Mouse (Mus musculus): Measurements from ENCODE around the gene Cradd.

The Cradd gene

DNA sequence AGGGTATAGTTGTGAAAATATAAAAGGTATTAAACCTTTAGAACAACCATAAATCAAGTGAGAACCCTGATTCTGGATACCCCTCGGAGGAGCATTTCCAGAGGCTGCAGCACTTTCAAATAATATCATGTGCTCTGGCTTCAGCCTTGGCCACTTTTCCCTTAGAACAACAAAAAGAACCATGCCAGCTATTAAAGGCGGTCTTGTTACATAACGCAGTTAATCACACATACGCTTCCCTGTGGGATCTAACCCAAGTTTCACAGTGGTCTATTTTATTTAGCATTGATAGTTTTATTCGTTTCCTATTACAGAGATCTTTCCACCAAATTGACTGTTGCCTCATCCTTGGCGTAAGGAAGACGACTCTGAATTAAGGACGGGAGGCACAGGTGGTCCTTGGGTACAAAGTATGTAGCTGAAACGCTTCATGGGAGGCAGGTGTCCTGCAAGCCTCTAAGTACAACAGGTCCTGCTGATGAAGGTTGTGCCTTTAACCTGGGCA is 132.7 kb downstream of the Cradd start:
- Histone ChIP-seq H3K4me1 (replicated peaks; ENCODE audit: low read depth, low read length) (peaks cover 12% of the 10 kb centered on the region), H3K27me3 (ENCODE audit: insufficient read depth, low read length) (no peaks in the 10 kb centered on the region), H3K4me3 (replicated peaks; ENCODE audit: low read length) (no peak overlapping the region), H3K36me3 (ENCODE audit: insufficient read depth, low read length) (no peaks in the 10 kb centered on the region), H3K9me3 (ENCODE audit: low read length) (peaks cover 5% of the 10 kb centered on the region; the same call in 1 of the 2 replicates)
- TF ChIP-seq CTCF (conservative IDR thresholded peaks at IDR 0.05; ENCODE audit: low read length) (no peak), POU5F1 (IDR thresholded peaks at IDR 0.05; ENCODE audit: borderline replicate concordance, low read length) (no peak), NANOG (IDR thresholded peaks at IDR 0.05; ENCODE audit: borderline replicate concordance, low read length) (no peak)

DNA sequence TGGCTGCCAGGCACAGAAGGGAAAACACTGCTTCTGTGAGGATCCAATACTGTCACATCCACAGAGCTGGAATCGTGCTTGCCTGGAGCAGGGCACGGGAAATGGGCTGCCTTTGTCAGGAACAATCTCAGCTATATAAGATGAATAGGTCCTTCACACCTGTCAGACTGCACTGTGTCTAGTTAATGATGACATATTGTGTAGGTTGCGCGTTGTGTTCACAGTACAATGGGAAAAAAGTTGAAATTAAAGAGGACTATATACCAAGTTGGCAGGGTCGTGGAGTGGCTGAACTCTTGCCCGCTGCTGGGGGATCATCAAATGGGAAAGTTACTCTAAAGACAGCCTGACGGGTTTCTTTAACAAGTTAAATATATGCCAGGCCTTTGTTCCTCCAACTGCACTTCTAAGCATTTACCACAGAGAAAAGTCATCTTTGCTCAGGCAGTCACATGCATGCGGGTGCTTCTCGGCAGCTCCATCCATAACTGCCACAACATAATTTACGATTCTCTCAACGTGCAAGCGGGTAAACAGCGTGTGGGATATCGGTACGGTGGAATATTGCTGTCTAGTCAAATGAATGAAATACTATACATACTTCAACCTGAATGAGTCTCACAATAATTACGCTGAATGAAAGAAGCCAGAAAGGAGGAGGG is 134.3 kb downstream of the Cradd start:
- TF ChIP-seq NANOG (IDR thresholded peaks at IDR 0.05; ENCODE audit: borderline replicate concordance, low read length) (no peak), CTCF (conservative IDR thresholded peaks at IDR 0.05; ENCODE audit: low read length) (no peak), POU5F1 (IDR thresholded peaks at IDR 0.05; ENCODE audit: borderline replicate concordance, low read length) (no peak)
- no peaks in the 10 kb centered on the region for H3K27me3 ChIP-seq (ENCODE audit: insufficient read depth, low read length)
- H3K4me3 ChIP-seq (replicated peaks; ENCODE audit: low read length) = no peak overlapping the region
- peaks cover 12% of the 10 kb centered on the region for H3K4me1 ChIP-seq (replicated peaks; ENCODE audit: low read depth, low read length)
- H3K9me3 ChIP-seq (ENCODE audit: low read length) = peaks cover 16% of the 10 kb centered on the region
- no peaks in the 10 kb centered on the region; the same call in 1 of the 2 replicates for H3K36me3 ChIP-seq (ENCODE audit: insufficient read depth, low read length)

DNA sequence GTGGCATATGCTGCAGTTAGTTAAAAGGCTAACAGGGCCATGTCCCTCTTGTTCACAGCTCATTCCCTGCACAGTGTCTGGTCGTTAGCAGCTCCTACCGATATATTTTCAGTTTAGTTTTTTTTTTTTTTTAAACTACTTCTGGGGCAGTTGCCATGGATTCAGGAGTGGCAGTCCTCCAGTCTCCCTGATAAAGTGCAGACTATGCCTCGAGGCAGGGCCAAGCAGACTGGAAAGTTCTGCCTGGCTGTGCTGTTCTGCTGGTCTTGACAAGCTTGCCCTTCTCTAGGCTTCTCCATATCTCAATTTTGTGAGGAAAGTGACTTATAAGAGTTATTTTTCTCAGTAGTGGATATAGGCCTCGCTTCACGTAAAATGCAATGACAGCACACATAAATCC is 139.7 kb downstream of the Cradd start:
- H3K27me3 ChIP-seq (ENCODE audit: insufficient read depth, low read length) = no peaks in the 10 kb centered on the region
- H3K4me3 ChIP-seq (replicated peaks; ENCODE audit: low read length) = no peak overlapping the region
- H3K36me3 ChIP-seq (ENCODE audit: insufficient read depth, low read length) = no peaks in the 10 kb centered on the region; the same call in 1 of the 2 replicates
- TF ChIP-seq POU5F1 (IDR thresholded peaks at IDR 0.05; ENCODE audit: borderline replicate concordance, low read length) (no peak), CTCF (conservative IDR thresholded peaks at IDR 0.05; ENCODE audit: low read length) (no peak), NANOG (IDR thresholded peaks at IDR 0.05; ENCODE audit: borderline replicate concordance, low read length) (no peak)
- peaks cover 16% of the 10 kb centered on the region for H3K9me3 ChIP-seq (ENCODE audit: low read length)
- H3K4me1 ChIP-seq (replicated peaks; ENCODE audit: low read depth, low read length) = peaks cover 37% of the 10 kb centered on the region

DNA sequence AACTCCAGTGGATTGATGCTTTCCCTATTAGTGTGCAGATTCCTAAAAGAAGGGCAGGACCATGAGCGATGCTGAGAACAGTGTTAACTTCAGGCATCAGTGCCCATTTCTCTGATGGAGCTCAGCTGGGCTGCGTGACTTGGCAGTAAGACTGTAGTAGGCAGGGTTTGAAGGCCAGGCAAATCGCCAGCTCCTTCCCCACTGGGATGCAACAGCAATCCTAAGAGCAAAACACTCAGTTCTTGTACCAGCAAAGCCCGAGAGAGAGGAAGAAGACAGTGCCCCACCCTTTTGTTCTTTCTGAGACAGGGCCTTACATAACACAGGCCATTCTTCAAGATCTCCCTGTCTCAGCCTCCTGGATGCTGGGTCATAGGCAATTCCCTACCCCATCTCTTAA is 140.9 kb downstream of the Cradd start:
- Histone ChIP-seq H3K36me3 (ENCODE audit: insufficient read depth, low read length) (no peaks in the 10 kb centered on the region; the same call in 1 of the 2 replicates), H3K4me1 (replicated peaks; ENCODE audit: low read depth, low read length) (peaks cover 47% of the 10 kb centered on the region), H3K9me3 (ENCODE audit: low read length) (peaks cover 16% of the 10 kb centered on the region), H3K27me3 (ENCODE audit: insufficient read depth, low read length) (no peaks in the 10 kb centered on the region), H3K4me3 (replicated peaks; ENCODE audit: low read length) (no peak overlapping the region)
- TF ChIP-seq NANOG (IDR thresholded peaks at IDR 0.05; ENCODE audit: borderline replicate concordance, low read length) (no peak), POU5F1 (IDR thresholded peaks at IDR 0.05; ENCODE audit: borderline replicate concordance, low read length) (no peak), CTCF (conservative IDR thresholded peaks at IDR 0.05; ENCODE audit: low read length) (no peak)

DNA sequence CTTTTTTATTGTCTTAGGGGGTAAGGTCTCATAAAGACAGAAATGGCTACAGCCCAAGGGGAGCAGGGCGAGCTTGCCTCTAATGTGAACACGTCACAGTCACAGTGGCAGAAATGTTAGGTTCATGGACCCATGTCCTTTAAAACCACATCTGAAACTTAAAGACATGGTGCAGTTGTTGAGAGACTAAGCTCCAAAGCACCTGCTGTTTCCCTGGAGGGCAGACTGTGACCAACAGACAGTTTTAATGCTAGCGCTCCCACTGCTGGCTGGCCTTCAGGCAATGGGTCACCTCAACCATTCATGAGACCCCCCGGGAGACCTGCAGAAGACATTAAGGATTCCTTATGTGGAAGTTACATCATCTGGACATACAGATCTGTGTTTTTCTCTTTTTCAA is 141.5 kb downstream of the Cradd start:
- TF ChIP-seq CTCF (conservative IDR thresholded peaks at IDR 0.05; ENCODE audit: low read length) (no peak), NANOG (IDR thresholded peaks at IDR 0.05; ENCODE audit: borderline replicate concordance, low read length) (no peak), POU5F1 (IDR thresholded peaks at IDR 0.05; ENCODE audit: borderline replicate concordance, low read length) (no peak)
- Histone ChIP-seq H3K4me1 (replicated peaks; ENCODE audit: low read depth, low read length) (peaks cover 53% of the 10 kb centered on the region), H3K36me3 (ENCODE audit: insufficient read depth, low read length) (no peaks in the 10 kb centered on the region; the same call in 1 of the 2 replicates), H3K27me3 (ENCODE audit: insufficient read depth, low read length) (no peaks in the 10 kb centered on the region), H3K4me3 (replicated peaks; ENCODE audit: low read length) (no peak overlapping the region), H3K9me3 (ENCODE audit: low read length) (peaks cover 16% of the 10 kb centered on the region)

DNA sequence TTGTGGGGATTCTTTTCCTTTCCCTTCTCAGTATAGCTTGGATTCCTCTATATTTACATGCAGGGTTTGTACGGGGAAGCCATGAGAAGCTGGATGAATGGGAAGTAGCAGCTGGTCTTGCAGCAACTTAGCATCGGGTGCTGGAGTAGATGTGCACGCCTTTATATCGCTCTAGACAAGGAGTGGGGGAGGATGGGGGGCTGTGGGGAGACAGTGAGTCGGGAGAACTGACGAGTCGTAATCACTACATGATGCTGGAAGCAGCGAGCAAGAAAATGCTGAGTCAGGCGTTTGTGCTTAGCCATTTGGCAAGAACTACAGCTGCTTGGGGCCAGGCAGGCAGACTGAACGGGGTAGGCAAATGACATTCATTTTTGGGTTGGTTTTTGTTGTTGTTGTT is 142.4 kb downstream of the Cradd start:
- Histone ChIP-seq H3K4me3 (replicated peaks; ENCODE audit: low read length) (no peak overlapping the region), H3K36me3 (ENCODE audit: insufficient read depth, low read length) (no peaks in the 10 kb centered on the region; the same call in 1 of the 2 replicates), H3K27me3 (ENCODE audit: insufficient read depth, low read length) (no peaks in the 10 kb centered on the region), H3K9me3 (ENCODE audit: low read length) (peaks cover 12% of the 10 kb centered on the region), H3K4me1 (replicated peaks; ENCODE audit: low read depth, low read length) (peaks cover 62% of the 10 kb centered on the region)
- TF ChIP-seq CTCF (conservative IDR thresholded peaks at IDR 0.05; ENCODE audit: low read length) = no peak
- TF ChIP-seq POU5F1 (IDR thresholded peaks at IDR 0.05; ENCODE audit: borderline replicate concordance, low read length) = no peak
- TF ChIP-seq NANOG (IDR thresholded peaks at IDR 0.05; ENCODE audit: borderline replicate concordance, low read length) = no peak

DNA sequence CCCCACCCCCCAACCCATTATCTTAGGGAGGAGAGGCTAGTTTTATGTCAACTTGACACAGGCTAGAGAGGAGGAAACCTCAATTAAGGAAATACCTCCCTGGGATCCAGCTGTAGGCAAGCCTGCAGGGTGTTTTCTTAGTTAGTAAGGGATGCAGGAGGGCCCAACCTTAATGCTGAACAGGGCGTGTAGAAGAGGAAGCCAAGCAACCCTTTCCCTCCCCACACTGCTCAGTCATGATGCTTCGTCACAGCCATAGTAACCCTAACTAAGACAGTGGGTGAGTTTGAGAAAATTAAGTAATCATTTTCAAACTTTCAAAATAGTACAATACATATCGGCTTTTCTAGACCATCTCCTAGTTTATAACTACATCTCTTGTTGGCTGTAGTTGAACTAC is 143.0 kb downstream of the Cradd start:
- Histone ChIP-seq H3K4me1 (replicated peaks; ENCODE audit: low read depth, low read length) (peaks cover 67% of the 10 kb centered on the region), H3K4me3 (replicated peaks; ENCODE audit: low read length) (no peak overlapping the region), H3K27me3 (ENCODE audit: insufficient read depth, low read length) (no peaks in the 10 kb centered on the region), H3K36me3 (ENCODE audit: insufficient read depth, low read length) (no peaks in the 10 kb centered on the region; the same call in 1 of the 2 replicates), H3K9me3 (ENCODE audit: low read length) (peaks cover 8% of the 10 kb centered on the region)
- TF ChIP-seq POU5F1 (IDR thresholded peaks at IDR 0.05; ENCODE audit: borderline replicate concordance, low read length) (no peak), NANOG (IDR thresholded peaks at IDR 0.05; ENCODE audit: borderline replicate concordance, low read length) (no peak), CTCF (conservative IDR thresholded peaks at IDR 0.05; ENCODE audit: low read length) (no peak)

DNA sequence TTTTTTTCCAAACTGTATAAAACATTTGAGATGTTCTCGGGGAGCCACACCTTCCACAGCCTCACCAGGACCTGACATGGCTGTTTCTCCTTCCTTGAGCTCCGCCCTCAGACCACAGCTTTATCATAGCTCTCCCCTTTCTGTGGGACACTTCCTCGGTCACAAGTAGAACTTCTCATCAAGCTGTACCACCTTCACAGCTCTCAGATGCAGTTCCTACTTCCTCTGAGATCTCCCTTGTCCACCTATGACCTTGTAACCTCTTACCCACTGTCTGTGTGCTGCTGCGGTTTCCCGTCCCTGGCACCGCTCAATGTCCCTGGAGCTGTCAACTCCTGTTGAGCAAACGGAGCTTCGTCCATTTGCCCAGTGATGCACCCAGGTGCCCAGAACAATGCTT is 143.8 kb downstream of the Cradd start:
- Histone ChIP-seq H3K27me3 (ENCODE audit: insufficient read depth, low read length) (no peaks in the 10 kb centered on the region), H3K9me3 (ENCODE audit: low read length) (peaks cover under 1% of the 10 kb centered on the region; the same call in 1 of the 2 replicates), H3K4me3 (replicated peaks; ENCODE audit: low read length) (no peak overlapping the region), H3K4me1 (replicated peaks; ENCODE audit: low read depth, low read length) (peaks cover 73% of the 10 kb centered on the region), H3K36me3 (ENCODE audit: insufficient read depth, low read length) (no peaks in the 10 kb centered on the region)
- TF ChIP-seq NANOG (IDR thresholded peaks at IDR 0.05; ENCODE audit: borderline replicate concordance, low read length) (no peak), POU5F1 (IDR thresholded peaks at IDR 0.05; ENCODE audit: borderline replicate concordance, low read length) (no peak), CTCF (conservative IDR thresholded peaks at IDR 0.05; ENCODE audit: low read length) (no peak)

Data from E14TG2a.4 (cell line).